Mouse (Mus musculus) cerebellum, adult 2 months (tissue): ENCODE data around the gene Sqstm1.

Experiments
- CTCF ChIP-seq: fragments of 200-500 bp; IDR thresholded peaks from 2 replicates; pipeline ENCODE4 v1.5.1; 2011; ENCODE audit warnings: low read depth, mild to moderate bottlenecking, control low read depth, low read length, moderate library complexity, borderline replicate concordance; ENCODE audit not compliant: insufficient read depth
- POLR2A ChIP-seq: fragments of 200-500 bp; IDR thresholded peaks from 2 replicates; pipeline ENCODE4 v1.6.1; 2011; ENCODE audit warnings: low read length, control low read depth, borderline replicate concordance; ENCODE audit not compliant: insufficient read depth

GRCm38 (mm10) chr11:50206037-50206436, 4.6 kb downstream of the Sqstm1 start:
- TF ChIP-seq CTCF, result no peak
- TF ChIP-seq POLR2A, result no peak
